Mouse (Mus musculus) left cerebral cortex, postnatal 36 days (tissue): Measurements from ENCODE around the gene Mmd2. TPM values are rescaled to one million over a fixed set of nuclear protein-coding genes. Genes with fewer than 3 reads are reported as not detected.
A peak's percentile ranks its signal among the peaks of the same experiment; 100 is the strongest.

Experiments
- DNase-seq, 2 experiments: peaks; one replicate each; pipeline ENCODE4 v3.0.0; 2021 to 2022; ENCODE audit warnings: low spot score in 2 of 2, mixed read lengths in 1 of 2
- intact Hi-C: fragments of 180-260 bp; cut with DNase I; formaldehyde crosslinking; loops from one replicate; pipeline ENCODE4 v1.15.1; 2025
- total RNA-seq, 2 experiments: library from RNA; stranded (reverse); gene quantifications; 2 replicates each; pipeline ENCODE4 v1.2.3; 2021

The Mmd2 gene
- total RNA-seq, 2 experiments from 2014 or later = 102 to 108 TPM

DNA sequence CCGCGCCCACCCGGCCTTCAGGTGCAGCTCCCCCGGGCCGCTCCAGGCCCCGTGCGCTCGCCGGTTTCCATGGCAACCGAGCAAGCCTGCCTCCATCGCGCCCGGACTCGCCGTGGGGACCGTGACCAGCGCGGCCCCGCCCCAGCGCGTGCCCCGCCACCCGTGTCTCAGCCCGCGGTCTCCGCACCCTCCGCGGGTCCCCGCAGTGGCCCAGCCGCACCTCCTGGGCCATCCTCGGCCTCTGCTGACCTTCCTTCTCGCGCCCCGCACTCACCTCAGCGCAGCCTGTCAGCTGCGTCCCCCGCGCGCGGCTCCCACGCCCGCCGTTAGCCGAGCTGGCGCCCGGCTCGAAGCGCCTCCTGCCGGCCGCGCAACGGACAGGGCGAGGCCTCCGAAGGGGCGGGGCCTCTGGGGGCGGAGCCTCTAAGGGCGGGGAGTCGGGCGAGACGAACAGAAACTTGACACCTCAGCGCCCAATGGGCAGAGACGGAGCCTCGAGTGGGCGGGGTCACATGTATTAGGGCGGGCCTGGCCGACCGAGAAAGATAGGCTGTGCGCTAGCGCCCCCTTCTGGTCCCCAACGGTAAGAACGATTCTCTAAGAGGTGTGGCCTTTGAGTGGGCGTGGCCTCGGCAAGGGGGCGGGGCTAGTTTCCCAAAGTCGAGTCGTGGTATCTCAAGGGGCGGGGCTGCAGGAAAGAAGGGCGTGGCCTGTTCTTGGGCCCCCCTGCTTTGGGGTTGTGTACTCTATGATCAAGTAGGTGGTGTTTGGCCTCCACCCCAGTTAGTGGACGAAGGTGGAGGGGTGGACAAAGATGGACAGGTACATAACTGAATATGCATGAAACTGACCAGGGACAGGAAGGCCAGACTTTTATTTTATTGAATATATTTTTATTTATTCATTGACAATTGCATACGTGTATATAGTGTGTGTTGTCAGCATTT is 57.6 kb downstream of the Mmd2 start, which contains the start of gene Radil:
Gene Radil (minus strand): TSS at position 393 of the 947 bp plus-strand sequence.
- intact Hi-C loops = loop anchor here (2.0 kb wide), 2 partner anchors 48 to 72 kb away; no protein-coding TSS in a partner anchor
- DNase-seq = peak; percentile 97 to 98

- no peak for DNase-seq
- intact Hi-C loops = loop anchor here (2.0 kb wide), 2 partner anchors 47 to 71 kb away; no protein-coding TSS in a partner anchor
Observed at GRCm38 (mm10) chr5:142549961-142550705, 58.5 kb downstream of the Mmd2 start.

DNA sequence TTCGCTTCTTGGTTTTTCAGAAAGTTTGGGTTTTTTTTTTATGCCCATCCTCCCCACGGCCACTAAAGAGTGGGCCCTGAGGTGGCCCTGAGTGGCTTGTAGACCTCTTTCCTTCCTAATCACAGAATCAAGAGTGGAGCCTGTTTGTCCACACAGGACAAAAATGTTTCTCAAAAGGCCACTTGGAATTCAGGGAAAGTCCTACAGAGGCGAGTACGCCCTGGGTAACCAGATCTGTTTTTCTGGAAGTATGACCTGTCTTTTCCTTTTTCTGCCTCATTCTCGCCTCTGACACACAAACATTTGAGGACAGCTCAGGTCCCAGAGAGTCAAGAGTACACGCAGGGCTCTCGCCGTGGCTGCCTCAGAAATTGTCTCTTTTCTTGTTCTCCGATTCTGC is 59.2 kb downstream of the Mmd2 start:
- intact Hi-C loops = no loop called here
- DNase-seq = no peak

- DNase-seq = no peak
Observed at GRCm38 (mm10) chr5:142547066-142547465, 61.5 kb downstream of the Mmd2 start.

DNA sequence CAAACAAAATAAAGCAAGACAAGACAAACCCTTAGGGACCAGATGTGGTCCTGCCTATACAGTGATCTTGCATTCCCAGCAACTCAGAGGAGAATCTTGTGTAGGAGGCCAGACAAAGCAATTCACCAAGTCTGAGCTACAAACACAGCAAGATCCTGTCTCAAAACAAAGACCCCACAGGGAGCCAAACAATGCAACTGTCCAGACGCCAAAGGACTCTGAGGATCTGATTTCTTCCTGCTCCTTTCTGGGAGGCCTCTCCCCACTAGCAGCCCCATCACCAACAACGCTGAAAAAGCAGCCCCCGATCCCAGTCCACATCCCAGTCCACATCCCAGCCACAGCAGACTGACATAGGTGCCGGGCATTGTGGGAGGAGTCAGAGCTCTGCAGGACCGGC is 62.3 kb downstream of the Mmd2 start:
- DNase-seq = no peak
- intact Hi-C loops = no loop called here

More at GRCm38 (mm10) chr5:142547066-142547465, 61.5 kb downstream of the Mmd2 start:
- intact Hi-C loops = no loop called here

DNA sequence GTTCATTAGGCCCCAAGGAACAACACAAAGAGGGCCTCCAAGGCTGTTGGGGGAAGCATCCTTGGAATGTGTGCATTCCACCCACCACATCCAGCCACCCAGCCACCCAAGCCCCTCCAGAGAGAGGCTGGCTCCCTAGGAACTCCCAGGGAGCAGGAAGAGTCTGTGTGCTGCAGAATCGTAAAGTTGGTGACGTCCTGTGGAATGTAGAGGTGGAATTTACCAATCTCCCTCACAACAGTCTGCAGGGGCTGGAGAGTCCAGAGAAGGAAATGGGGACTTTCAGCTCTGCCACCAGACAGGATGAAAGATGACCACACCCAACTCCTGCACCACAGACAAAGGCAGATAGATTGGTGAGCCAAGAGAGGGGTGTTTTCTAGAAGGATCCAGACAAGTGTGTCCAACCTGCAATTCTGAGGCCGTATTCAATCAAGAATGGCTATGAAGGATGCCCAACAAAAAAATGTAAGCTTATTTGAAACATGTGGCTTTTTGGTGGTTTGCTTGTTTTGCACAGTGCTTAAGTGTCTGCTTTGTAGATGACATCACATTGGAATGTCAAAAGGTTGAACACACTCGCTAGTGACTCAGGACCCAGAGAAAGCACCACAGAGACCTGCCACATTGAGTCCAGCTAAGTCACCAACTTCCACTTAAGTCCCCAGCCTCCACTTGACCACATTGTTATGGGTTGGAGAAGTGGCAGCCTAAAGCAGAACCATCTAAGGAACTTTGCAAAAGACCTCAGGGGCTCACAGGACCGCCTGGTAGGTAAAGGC is 63.4 kb downstream of the Mmd2 start:
- intact Hi-C loops = no loop called here
- DNase-seq = no peak

GRCm38 (mm10) chr5:142537286-142537685 is 71.3 kb downstream of the Mmd2 start:
- DNase-seq = no peak
- intact Hi-C loops = no loop called here

DNA sequence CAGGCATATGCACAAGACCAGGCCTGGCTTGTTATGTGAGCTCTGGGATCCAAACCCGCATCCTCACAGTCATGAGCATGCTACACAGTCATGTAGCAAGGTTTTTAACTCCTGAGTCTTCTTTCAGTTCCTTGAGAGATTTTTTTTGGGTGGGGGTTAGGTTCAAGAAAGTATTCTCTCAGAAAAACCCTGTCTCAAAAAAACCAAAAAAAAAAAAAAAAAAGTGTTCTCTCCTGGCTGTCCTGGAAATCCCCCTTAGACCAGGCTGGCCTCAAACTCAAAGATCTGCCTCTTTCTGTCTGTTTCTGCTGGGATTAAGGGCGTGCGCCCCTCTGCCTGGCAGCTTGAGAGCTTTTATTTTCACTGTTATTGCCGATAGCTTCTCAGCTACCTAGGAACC is 73.2 kb downstream of the Mmd2 start:
- no peak for DNase-seq
- intact Hi-C loops = no loop called here

DNA sequence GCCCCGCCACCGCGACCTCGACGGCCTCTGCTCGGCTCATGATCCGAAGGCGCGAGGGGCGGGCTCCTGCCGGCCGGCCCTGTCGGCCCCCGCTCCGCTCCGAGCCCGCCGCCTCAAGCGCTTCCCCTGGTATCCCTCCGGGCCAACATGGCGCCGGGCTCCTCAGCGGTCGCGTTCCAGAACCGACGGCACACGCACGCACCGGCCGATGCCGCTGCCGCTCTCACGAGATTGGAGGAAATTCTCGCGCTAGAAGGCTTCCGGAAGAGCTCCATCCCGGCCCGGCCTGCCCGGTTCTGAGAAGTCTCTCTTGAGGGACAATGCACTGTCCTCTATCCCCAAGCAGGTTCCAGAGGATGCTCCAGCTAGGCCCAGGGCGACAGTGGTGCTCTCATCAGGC is 78.7 kb downstream of the Mmd2 start, which contains the start of gene Papolb:
Gene Papolb (minus strand): TSS at position 162 of the 400 bp plus-strand sequence.
- intact Hi-C loops = no loop called here
- no peak for DNase-seq

GRCm38 (mm10) chr5:142524711-142525464 is 83.7 kb downstream of the Mmd2 start:
- intact Hi-C loops = no loop called here
- DNase-seq = no peak

DNA sequence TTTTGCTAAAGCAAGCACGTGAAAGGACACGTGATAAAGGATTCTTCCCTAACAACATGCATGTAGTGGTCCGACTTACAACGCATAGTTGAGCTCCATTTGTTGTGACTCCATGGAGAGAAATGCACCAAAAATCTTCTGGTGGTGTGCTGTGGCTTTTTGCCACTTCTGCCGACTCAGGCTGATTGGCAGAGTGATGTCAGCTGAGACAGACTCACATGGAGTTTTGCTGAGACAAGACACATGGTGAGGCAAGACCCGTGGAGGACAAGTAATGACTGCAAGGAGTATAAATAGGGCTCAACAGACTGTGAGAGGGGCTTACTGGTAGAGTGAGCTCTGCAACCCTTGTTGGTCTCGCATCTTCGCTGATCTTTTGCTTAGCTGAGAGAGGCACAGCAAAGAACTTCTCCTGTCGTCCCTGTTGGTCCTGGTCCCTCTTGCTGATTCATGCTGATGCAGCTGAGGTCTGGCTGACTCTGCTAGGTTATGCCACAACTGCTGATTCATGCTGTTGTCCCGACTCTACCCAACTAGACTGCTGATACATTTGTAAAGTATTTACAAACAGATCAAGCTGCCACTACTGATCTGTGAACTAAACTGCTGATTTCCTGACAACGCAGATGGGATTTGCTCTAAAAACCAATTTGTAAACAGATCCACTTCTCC is 87.3 kb downstream of the Mmd2 start:
- intact Hi-C loops = no loop called here
- DNase-seq = no peak

DNA sequence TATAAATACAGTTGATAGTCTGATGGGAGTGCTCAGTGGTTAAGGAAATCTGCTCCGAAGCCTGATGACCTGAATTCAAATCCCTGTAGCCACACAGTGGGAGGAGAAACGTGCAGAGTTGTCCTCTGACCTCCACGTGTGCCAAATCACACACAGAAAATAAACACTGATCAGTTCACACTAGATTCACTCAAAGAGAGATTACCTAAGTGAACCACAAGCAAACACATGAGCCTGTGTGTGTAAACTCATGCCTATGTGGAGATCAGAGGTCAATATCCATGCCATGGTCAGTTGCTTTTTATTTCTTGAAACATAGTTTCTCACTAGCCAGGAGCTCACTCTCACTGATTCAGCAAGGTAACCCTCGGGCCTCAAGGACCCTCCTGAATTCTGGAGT is 88.2 kb downstream of the Mmd2 start:
- no peak for DNase-seq
- intact Hi-C loops = no loop called here

GRCm38 (mm10) chr5:142518973-142519372 is 89.6 kb downstream of the Mmd2 start:
- peak; percentile 20 to 33 for DNase-seq
- intact Hi-C loops = no loop called here

Other genes with a start within 250 kb of the Mmd2 start
- 10 to 100 TPM; 42.4 to 42.5 TPM for gene Foxk1, start 207.3 kb downstream of the Mmd2 start, total RNA-seq
- 10 to 100 TPM; 21.4 to 22.4 TPM for gene Ap5z1, start 144.9 kb downstream of the Mmd2 start, total RNA-seq
- under 1 TPM; 0.42 to 0.86 TPM for gene Papolb, start 78.7 kb downstream of the Mmd2 start, total RNA-seq
- 10 to 100 TPM; 13.0 to 21.2 TPM for gene Radil, start 57.7 kb downstream of the Mmd2 start, total RNA-seq
- 100 to 1,000 TPM; 101 to 108 TPM for gene Wipi2, start 18.9 kb upstream of the Mmd2 start, total RNA-seq
- 10 to 100 TPM in 1 of 2 experiments, 1 to 10 TPM in 1; 8.9 to 17.0 TPM for gene Slc29a4, start 83.7 kb upstream of the Mmd2 start, total RNA-seq
- gene Tnrc18, start 208.9 kb upstream of the Mmd2 start, total RNA-seq = 100 to 1,000 TPM; 117 to 147 TPM